Mouse (Mus musculus): ENCODE results near the gene Serp2.

- TF ChIP-seq CHD2 (IDR thresholded peaks at IDR 0.05; ENCODE audit: low read depth, low read length) (no peak), MAFK (IDR thresholded peaks at IDR 0.05; ENCODE audit: insufficient read depth, low read depth, low read length) (no peak), ZC3H11A (IDR thresholded peaks at IDR 0.05; ENCODE audit: borderline replicate concordance, low read depth, low read length) (no peak), HCFC1 (IDR thresholded peaks at IDR 0.05; ENCODE audit: borderline replicate concordance, insufficient read depth, low read length) (no peak), ZNF384 (IDR thresholded peaks at IDR 0.05; ENCODE audit: low read depth, low read length) (no peak)
Measured at GRCm38 (mm10) chr14:76604012-76604411, 47.3 kb upstream of the Serp2 start.

Data from ES-E14 (cell line).